Mouse (Mus musculus): ENCODE measurements around the gene Olfr62.

Gene Olfr62

DNA sequence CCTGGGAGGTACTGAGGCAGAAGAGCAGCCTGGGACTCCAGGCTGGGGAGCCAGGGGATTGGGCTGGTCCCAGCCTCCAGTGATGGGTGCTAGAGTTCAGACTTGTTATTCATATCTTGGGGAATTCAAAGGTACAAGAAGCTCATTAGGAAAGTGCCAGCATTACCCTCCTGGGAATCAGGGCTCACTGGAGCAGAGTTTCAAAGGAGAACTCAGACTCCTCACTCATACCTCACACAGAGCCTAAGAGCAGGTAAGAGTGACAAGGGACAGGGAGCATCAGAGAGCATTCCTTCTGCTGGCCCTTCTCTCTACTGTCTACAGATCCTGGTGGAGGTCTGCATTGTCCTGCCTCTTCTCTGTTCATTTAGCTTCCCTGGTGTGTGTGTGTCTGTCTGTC, at the start of gene Olfr62:
TSS of gene Olfr62 (plus strand) at position 301 of the 400 bp plus-strand sequence.
- DNase-seq = no peak

DNA sequence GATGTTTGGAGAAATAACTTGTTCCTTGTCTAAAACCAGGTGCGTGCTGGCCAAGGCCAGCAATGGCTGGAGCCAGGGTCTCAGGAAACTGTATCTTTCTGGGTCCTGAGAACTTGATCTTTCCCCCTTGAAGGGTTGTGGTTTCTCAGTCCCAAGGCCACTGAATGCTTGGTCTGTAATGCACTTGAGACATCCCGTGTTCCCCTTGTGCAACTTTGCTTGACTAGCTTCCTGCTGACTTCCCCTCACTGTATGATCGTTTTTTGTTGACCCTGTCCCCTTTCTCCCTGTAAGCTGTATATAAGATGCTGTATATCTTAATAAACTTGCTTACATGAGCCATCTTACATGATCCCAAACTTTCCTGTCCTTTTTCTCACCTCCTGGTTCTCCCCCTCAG, 48.9 kb upstream of the Olfr62 start:
- no peak for DNase-seq

DNA sequence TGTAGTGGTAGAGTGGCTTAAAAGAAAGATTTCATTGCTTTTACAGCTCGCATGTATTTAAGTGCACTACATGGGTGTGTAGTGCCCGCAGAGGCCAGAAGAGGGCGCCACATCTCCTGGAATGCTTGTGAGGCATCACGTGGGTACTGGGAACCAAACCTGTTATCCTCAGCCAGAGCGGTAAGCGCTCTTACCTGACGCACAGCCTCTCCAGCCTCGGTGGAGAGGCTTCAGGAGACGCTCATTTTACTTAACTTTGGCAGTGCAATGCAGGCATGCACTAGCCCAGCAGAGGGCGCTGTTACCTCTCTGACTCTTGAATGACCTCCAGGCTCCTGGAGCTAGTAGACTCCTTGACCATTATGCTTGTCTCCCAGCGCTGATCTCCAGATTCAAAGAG, 46.1 kb upstream of the Olfr62 start:
- DNase-seq = no peak

DNA sequence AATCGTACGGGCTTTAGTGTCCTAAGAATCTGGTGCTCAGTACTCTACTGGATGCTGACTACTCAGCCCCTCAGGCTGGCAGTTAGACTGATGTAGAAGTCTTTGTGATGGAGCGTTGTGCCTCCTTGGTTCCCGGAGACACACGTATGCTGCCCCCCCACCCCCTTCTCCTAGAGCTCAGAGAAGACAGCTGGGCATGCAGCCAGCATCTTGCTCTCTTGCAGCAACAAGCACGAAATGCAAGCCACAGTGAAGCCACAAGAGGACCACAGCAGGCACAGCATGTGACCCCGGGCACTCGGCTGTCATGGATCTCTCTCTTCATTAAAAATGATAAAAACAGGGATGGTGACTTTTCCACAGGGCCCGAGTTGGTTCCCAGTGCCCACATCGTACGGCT, 43.3 kb upstream of the Olfr62 start:
- DNase-seq = no peak

DNA sequence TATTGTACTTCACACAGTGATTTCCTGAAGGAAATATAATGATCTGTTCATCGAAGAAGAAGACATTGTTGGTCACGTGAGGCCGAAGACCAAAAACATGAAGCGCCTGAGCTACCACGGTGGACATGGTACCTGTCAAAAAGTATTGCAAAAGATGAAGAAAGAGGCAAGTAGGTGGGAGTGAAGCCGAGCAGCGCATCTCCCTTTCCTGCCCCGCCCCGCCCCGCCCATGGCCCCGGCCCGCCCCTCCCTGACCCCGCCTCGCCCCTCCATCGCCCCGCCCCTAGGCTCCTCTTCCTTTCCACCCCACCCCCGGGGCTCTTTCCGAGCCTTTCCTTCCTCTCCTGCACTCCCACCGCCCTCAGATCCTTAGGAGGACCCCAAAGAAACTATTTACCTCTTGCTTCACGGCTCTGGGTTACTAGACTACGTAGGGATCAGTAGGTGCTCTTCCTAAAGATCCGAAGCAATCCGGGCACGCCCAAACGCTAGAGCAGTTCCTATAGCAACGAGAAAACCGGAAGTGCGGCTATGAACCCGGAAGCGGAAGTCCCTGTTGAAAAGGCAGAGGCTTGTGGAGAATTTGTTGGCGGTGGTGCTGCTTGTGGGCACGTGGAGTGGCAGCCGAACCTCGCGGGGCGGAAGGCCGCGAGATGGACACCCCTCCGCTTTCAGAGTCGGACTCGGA, 38.3 kb upstream of the Olfr62 start, which contains the start of the genes Cfap57 and Ebna1bp2:
TSS of gene Cfap57 (minus strand) at position 499 of the 688 bp plus-strand sequence.
TSS of gene Ebna1bp2 (plus strand) at position 521 of the 688 bp plus-strand sequence.
- peak; percentile 91 for DNase-seq

DNA sequence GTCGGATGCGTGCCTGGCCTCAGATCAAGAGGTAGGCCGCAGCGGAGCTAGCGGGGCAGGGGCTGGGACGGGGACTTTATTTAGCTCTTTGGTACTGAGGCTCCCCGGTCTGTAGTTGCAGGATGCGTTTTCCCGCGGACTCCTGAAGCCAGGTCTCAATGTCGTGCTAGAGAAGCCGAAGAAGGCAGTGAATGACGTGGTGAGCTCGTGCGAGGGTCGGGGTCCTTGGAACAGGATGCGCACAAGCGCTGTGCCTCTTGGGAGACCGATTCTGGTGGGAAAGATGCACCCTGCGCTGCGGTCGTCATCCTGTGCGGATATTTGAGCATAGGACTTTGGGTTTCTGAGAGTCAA, 37.8 kb upstream of the Olfr62 start:
- no peak for DNase-seq

DNA sequence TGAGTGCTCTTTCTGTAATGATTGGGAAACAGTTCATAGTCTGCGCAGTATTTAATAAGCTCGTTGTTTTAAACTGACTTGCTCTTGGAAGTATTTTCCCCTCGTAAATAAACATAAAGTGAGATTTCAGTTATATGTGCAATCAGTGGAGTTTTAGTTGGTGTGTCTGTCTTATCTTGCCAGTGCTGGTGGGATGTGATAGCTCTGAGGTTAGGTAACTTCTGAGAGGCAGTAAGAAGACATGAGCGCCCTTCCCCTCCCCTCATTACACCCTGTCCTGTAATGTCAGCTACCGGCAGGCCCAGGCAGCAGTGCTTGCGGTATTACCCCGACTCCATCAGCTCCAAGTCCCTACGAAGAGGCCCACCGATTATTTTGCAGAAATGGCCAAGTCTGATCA, 37.0 kb upstream of the Olfr62 start:
- no peak for DNase-seq

DNA sequence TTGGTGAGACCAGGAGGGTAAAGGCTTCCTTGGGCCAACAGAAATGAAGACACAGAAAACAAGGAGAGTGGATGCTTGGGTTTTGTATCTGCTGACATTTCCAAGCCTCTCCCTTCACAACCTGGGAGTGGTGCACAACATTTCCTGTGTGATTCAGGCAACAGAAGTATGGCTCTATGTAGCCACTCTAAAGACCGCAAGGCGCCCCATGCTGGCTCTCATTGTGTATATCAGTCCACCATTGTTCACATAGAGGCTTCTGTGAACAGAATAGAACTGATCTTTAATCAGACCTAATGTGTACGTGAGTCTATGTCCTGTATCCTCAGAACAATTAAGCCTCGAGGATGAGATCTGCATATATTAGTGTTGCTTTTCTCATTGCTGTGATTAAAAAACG, 28.5 kb upstream of the Olfr62 start:
- no peak for DNase-seq

DNA sequence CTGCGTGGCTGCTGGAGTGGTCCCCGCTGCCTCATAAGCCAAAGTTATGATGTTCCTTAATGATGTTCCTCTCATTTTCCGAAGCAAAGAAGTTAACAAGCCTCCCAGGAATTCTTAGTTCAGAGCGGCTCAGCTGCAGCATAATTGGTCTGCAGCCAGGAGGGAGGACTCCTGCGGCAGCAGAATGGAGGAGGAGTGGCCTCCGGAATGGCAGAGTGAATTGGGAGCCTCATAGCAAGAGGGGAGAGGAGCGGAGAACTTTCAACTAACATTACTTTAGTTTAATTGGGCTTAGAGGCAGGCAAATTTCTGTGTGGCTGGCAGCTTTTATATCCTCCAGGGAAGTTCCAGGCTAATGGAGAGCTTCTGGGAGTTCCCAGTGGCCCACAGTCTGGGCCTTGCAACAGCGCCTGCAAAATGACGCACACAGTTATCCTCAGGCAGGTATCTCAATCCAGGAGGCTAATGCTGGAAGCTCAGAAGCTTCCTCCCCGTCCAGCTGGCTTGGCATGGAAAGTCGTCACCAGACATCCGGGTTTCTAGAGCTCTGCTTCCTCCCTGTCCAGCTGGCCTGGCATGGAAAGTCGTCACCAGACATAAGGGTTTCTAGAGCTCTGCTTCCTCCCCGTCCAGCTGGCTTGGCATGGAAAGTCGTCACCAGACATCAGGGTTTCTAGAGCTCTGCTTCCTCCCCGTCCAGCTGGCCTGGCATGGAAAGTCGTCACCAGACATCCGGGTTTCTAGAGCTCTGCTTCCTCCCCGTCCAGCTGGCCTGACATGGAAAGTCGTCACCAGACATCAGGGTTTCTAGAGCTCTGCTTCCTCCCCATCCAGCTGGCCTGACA, 16.2 kb upstream of the Olfr62 start:
- DNase-seq = no peak

DNA sequence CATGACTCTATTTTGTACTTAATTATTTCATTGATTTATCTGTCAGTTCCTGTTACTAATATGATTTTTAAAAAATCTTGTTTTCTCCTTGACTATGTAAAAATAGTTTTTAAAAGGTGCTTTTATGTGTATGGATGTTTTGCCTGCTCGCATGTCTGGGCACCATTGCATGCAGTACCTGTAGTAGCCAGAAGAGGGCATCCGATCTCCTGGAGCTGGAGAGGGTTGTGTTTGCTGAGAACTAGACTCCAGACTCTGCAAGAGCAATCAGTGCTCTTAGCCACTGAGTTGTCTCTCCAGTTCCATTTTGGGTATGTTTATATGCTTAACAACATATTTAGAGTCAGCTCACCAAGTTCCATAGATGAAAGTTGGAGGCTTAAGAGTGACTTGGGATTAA, 13.5 kb upstream of the Olfr62 start:
- no peak for DNase-seq

DNA sequence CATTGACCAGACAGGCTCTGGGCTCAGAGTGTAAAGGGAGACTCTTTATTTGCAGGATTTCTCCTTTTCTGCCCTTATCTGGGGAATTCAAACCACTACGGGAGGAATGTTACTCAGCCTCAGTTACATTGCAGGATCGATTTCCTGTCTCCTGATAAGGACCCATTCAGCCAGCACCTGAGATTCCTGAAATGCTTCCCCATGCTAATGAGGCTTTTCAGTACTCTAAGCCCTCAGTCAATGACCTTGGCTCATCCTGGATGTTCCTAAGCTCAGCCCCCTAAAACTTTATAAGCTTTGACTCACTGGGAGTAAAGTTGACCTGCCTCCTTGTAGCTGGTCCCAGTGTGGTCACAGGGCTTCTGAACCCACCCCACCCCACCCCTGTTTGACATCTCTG, 28.3 kb downstream of the Olfr62 start:
- no peak for DNase-seq

DNA sequence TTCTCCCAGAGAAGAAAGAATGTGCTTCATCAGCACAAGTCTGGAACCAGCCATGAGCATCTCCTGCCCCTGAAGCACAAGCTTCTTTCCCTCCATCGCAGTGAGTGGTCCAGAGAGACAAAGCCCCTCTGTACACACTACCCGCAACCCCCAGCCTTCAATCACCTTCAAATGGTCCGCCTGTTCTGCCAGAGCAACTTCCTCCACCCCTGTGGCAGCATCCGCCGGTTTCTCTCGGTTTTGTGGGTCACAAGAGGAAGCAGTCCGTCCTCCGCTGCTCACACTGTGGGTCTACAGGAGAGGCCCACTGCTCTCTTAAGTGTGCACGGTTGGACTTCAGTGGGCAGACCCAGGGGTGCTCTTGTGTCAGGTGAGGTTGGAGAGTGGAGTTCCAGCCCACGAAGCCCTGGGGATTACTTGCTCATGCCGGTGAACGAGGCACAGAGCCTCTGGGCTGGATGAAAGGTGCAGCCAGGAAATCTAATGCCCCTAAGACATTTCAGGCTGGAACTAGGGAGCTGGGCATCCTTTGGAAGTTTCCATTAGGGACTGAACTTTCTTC, 33.7 kb downstream of the Olfr62 start, which contains the start of gene Olfr1342:
TSS of gene Olfr1342 (minus strand) at position 345 of the 562 bp plus-strand sequence.
- DNase-seq = no peak

DNA sequence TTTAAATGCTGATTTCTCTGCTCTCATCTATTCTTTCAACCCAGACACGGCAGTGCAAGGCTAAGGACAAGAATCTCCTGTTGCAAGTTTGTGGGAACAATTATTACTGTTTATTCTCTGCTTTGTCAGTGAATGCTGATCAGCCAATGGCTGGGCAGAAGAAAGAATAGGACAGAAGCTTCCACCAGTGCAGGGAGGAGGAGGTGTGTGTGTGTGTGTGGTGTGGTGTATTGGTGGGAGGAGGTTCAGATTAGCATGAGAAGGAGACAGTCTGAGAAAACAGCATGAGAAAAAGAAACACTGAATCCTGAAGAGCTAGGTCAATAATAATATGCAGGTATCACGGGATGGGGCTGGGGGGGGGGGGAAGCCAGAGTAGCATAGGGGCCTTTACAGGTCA, 35.1 kb downstream of the Olfr62 start:
- no peak for DNase-seq

DNA sequence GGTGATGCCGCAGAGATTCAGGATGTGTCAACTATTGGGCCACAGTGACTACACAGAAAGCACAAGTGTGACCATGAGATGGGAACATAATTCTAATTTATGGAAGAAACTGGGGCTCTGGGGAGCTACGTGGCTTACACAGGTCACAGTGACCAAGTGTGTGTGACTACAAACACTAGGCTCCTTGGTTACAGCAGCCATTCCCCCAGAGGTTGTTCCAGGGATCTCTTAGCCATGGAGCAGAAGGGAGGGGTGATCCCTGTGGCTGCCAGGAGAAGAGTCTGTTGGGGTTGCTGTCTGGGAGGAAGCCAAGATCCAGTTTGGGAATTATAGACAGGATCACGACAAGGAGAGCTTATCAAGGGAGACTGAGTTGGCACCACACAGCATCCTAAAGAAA, 44.5 kb downstream of the Olfr62 start, which contains the start of gene Olfr1341:
TSS of gene Olfr1341 (plus strand) at position 301 of the 400 bp plus-strand sequence.
- DNase-seq = no peak

DNA sequence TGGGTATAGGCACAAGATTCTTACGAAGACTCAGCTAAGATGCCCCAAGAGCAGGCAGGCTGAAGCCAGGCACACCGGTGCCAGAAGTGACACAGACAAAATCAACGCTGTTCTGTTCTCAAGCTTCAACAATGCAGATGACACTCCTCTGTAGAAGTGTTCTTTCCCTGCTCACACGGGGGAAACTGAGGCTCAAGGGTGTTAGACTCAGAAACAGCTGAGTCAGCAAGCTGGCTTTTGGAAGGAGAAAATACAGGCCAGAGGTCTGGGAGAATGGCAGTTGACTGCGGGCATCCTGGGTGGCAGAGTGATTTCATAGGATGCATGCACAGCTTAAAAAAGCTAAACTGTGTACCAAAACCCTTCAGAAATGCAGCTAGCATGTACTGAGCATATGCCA, 49.3 kb downstream of the Olfr62 start:
- DNase-seq = no peak

DNA sequence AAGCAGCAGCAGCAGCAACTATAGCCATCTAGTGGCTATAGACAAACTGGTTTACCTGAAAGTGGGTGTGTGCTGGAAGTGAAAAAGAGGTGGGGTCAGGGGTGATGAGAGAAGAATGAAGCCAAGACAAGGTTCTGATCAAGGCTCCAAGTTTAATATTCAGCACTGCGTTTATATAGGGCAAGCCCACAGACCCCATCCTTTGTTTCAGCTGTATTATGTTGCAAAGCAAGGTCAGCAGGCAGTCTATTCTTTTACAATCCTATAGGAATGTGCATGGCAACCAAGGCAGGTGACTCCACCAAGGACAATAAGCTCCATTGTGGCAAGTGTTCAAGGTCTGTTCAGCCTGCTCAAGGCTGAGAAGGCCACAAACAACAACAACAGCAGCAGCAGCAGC, 52.9 kb downstream of the Olfr62 start:
- no peak for DNase-seq
